Mouse (Mus musculus) central nervous system, embryonic 14 days (tissue): ENCODE data around the gene Kcnmb1. TPM values are rescaled to one million over a fixed set of nuclear protein-coding genes. Genes with fewer than 3 reads are reported as not detected.

Source experiments
- polyA plus RNA-seq: library from polyadenylated mRNA; depleted of rRNA; stranded (reverse); fragments of >200 nt; gene quantifications from 2 replicates; pipeline ENCODE4 v1.2.3, GENCODE M21; 2012; rRNA removed

Kcnmb1 gene
- 0.11 and 0.13 TPM in 2 replicates for polyA plus RNA-seq

DNA sequence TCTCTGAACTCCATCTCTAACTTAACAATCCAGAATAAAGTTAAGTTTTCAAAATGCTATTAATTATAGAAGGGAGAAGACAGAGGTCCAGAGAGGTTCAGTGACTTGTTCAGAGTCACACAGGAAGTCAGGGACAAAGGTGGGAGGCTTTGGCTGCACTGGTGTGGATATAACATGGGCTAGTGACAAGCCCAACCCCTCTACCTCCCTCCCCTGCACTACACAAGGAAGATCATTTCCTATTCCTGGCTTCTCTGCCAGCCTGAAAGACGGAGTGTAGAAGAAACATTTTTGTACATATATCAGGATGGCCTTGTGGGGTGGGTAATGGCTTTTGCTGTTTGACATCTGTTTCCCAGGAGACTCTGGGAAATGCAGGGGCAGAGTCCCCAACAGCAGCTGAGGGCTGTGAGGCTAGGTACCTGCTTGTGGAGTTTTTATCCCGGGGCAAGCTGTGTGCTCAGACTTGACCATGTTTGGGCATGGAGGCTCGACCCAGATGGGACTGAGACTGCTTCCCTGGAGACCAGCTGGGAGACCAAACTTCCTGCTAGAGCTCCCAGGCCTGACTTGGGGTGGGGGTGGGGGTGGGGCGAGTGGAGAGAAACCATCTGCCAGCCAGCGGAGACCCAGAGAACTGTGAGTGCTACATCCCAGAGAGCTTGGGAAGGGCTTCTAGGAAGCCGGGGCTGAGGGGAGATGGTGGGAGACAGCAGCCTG, at the start of gene Kcnmb1:
Gene Kcnmb1, plus strand, starts transcription at position 326 of the 720 bp plus-strand sequence.

DNA sequence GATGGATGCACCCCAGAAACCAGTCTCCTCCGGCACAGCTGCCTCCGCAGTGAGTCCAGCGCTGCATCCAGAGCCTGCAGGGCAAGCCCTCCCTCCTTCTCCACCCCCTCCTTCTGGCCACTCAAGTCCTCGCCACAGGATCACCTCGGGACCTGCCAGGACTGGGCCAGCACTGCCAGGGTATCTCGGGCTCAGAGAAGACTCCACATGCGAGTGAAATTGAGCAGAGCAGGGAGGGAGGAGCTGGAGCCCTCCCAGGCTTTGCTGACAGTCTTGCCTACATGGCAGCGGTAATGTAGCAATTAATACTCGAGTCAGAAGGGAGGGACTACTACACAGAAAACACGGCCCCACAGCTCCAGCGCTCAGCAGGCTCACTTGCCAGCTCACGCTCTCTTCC, 30.1 kb downstream of the Kcnmb1 start, which contains the start of gene Kcnip1:
Gene Kcnip1, minus strand, starts transcription at position 215 of the 400 bp plus-strand sequence.

Other genes with a start within 250 kb of the Kcnmb1 start
- gene Kcnip1, start 30.1 kb downstream of the Kcnmb1 start, polyA plus RNA-seq: 42.8 and 43.8 TPM in 2 replicates
- gene Lcp2, start 83.9 kb downstream of the Kcnmb1 start, polyA plus RNA-seq: 2.7 TPM in 2 replicates
- 0.16 and 0.77 TPM in 2 replicates for gene 4930469K13Rik, start 135.5 kb downstream of the Kcnmb1 start, polyA plus RNA-seq
- gene Foxi1, start 245.1 kb downstream of the Kcnmb1 start, polyA plus RNA-seq: 0.08 TPM in 1 of 2 replicates, not detected in the other